Mouse (Mus musculus): Measurements from ENCODE around the gene Hist1h2bf.
"Not testable (repeated sequence)": the region's sequence is repeated elsewhere in the genome, so short reads cannot be mapped to it uniquely, and the experiment has no call there.

The Hist1h2bf gene

DNA sequence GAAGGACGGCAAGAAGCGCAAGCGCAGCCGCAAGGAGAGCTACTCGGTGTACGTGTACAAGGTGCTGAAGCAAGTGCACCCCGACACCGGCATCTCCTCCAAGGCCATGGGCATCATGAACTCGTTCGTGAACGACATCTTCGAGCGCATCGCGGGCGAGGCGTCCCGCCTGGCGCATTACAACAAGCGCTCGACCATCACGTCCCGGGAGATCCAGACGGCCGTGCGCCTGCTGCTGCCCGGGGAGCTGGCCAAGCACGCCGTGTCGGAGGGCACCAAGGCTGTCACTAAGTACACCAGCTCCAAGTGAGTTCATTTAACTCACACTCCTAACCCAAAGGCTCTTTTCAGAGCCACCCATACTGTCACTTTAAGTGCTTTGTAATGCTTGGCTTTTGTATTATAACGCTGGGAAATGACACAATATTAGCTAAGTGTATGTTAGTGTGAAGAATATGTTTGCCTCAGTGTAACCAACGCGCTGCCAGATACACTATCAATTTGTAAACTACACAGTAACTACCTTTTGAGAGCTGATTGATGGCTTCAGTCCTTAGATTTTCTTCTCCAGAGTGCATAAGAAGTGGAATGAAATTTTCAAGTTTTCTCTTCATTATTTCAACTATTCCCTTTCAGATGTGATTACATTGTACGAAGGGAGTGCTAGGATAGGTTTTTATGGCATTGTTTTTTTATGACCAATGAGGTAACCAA, 2.3 kb downstream of the Hist1h2bf start:
- not testable (repeated sequence) for DNase-seq (ENCODE audit: low spot score)

- no peak for DNase-seq (ENCODE audit: low spot score)
Observed at GRCm38 (mm10) chr13:23571022-23571503, 2.9 kb downstream of the Hist1h2bf start, which contains the start of the genes Hist1h2ae and Hist1h2bg. Gene Hist1h2ae (minus strand): TSS chr13:23571220. Gene Hist1h2bg (plus strand): TSS chr13:23571396.

GRCm38 (mm10) chr13:23570261-23571021, 3.6 kb downstream of the Hist1h2bf start:
- not testable (repeated sequence) for DNase-seq (ENCODE audit: low spot score)

DNA sequence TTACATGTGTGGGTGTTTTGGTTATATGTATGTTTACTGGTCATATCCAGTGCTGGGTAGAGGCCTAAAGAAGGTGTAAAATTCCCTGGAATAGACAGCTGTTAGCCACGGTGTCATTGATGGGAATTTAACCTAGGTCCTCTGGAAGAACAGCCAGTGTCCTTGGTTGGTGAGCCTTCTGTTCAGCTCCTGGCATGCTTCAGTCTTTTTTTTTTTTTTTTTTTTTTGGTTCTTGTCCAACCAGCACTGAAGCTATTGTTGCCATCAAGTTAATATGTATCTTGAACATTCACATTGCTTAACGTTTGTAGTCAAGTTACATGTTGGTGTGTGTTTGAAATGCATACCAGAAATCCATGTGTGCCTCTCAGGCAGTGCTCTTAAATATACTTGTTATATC, 9.5 kb downstream of the Hist1h2bf start:
- DNase-seq (ENCODE audit: low spot score), result no peak

- no peak for DNase-seq (ENCODE audit: low spot score)
Observed at GRCm38 (mm10) chr13:23562699-23563462, 11.1 kb downstream of the Hist1h2bf start.

GRCm38 (mm10) chr13:23561883-23562659, 11.9 kb downstream of the Hist1h2bf start, which contains the start of gene Hist1h3e:
Gene Hist1h3e (minus strand): TSS chr13:23562369.
- DNase-seq (ENCODE audit: low spot score), result peak; percentile 92

GRCm38 (mm10) chr13:23561531-23561882, 12.5 kb downstream of the Hist1h2bf start:
- not testable (repeated sequence) for DNase-seq (ENCODE audit: low spot score)

GRCm38 (mm10) chr13:23560699-23561098, 13.3 kb downstream of the Hist1h2bf start:
- DNase-seq (ENCODE audit: low spot score), result not testable (repeated sequence)

GRCm38 (mm10) chr13:23556906-23557305, 17.1 kb downstream of the Hist1h2bf start:
- no peak for DNase-seq (ENCODE audit: low spot score)

GRCm38 (mm10) chr13:23555839-23556416, 18.1 kb downstream of the Hist1h2bf start:
- DNase-seq (ENCODE audit: low spot score), result no peak

- DNase-seq (ENCODE audit: low spot score), result peak; percentile 66
Observed at GRCm38 (mm10) chr13:23554925-23555838, 18.8 kb downstream of the Hist1h2bf start.

DNA sequence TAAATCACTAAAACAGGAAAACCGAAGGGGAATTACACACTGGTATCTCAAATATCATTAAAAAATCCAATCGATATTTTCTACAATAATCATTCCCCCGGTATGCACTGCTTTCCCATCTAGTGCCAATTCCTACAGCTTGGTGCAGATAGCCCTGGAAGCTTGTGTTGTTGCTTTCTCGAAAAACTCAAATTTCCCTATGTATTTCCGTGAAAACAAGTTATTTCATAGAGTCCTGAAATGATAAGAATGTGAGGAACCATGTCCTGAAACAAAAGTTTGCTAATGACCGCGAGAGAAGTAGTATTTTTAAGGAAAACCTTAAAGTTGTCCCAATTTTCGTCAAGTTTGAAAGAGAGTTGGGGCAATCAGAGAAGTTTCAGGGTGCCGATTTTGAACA, 19.6 kb downstream of the Hist1h2bf start:
- no peak for DNase-seq (ENCODE audit: low spot score)

- no peak for DNase-seq (ENCODE audit: low spot score)
Observed at GRCm38 (mm10) chr13:23552962-23553361, 21.0 kb downstream of the Hist1h2bf start, which contains the start of gene Hist1h1d. Gene Hist1h1d (plus strand): TSS chr13:23553262.

- no peak for DNase-seq (ENCODE audit: low spot score)
Observed at GRCm38 (mm10) chr13:23551931-23552914, 21.8 kb downstream of the Hist1h2bf start.

- peak; percentile 83 for DNase-seq (ENCODE audit: low spot score)
Observed at GRCm38 (mm10) chr13:23551146-23551834, 22.7 kb downstream of the Hist1h2bf start, which contains the start of gene Hist1h4f. Gene Hist1h4f (minus strand): TSS chr13:23551648.

DNA sequence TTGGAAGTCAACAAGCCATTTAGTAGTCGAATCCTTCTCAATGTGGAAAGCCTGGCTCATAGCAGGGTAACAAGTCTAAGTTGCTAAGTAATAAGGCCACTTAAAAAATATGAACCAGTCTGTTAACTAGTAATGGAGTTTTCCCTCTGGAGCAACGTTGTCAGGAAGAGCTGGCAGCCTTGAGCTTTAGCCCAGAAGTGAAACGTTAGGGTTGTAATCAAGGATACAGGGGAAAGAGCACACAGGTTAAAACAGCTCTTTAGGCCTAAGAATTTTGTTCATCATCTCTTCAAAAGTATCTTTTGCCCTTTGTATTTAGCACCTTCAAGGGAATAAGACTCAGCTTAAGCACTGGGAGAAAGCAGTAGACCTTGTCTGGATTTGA, 23.2 kb downstream of the Hist1h2bf start:
- no peak for DNase-seq (ENCODE audit: low spot score)

- no peak for DNase-seq (ENCODE audit: low spot score)
Observed at GRCm38 (mm10) chr13:23546694-23547093, 27.3 kb downstream of the Hist1h2bf start.

GRCm38 (mm10) chr13:23544787-23545120, 29.2 kb downstream of the Hist1h2bf start:
- not testable (repeated sequence) for DNase-seq (ENCODE audit: low spot score)

Data from ovary, postnatal 14 days (tissue).